Mouse (Mus musculus) MEL-GATA-1-ER (cell line): ENCODE measurements around the gene Olfr1201.

ENCODE experiments used
- DNase-seq: peaks from one replicate; pipeline ENCODE4 v3.0.0-alpha.2; 2012; ENCODE audit warnings: low read depth; ENCODE audit errors: extremely low read depth

Olfr1201 gene

DNA sequence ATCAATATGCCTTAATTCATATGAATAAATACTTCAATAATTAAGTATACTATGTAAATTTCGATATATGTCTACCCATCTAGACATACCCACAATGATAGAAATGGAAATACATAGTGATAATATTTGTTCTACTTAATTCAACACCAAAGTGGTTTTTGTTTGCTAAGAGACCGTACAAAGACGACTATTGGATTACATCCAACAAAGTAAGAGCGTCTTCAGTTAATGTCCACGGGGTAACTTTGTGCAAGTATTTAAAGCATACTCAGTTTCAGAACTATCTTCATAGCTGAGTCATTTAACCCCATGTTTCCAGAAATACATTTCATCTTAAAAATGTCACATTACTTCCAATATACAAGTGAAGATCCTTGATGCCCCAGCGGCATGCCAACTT lies at the start of gene Olfr1201:
Gene Olfr1201, plus strand, starts transcription at position 301 of the 400 bp plus-strand sequence.
- no peak for DNase-seq

- no peak for DNase-seq
Measured at GRCm38 (mm10) chr2:88743379-88743778, 49.5 kb upstream of the Olfr1201 start.

- DNase-seq, result no peak
Measured at GRCm38 (mm10) chr2:88751270-88751669, 41.6 kb upstream of the Olfr1201 start, which contains the start of gene Olfr1198. Gene Olfr1198, minus strand, starts transcription at chr2:88751370.

DNA sequence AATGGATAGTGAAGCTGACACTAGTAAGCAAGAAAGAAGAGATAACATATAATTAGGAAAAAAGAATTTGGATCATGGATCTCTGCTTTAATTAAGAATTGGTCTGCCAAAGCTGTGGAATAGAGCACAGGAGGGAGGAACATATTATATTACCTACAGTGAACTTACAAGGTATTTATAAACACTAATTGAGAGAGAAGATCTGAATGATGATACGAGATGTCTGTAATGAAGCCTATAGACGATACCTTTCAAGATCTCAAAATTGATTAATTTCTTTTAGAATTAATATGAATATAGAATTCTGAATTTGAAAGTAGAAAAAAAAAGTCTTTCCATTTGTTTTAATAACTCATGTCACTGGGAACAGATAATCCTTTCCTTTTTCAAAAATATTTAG lies 32.5 kb upstream of the Olfr1201 start, which contains the start of gene Olfr1199:
Gene Olfr1199, minus strand, starts transcription at position 101 of the 400 bp plus-strand sequence.
- no peak for DNase-seq

GRCm38 (mm10) chr2:88770388-88770787 lies 22.4 kb upstream of the Olfr1201 start, which contains the start of gene Olfr1200:
Gene Olfr1200, minus strand, starts transcription at chr2:88770488.
- DNase-seq, result no peak

DNA sequence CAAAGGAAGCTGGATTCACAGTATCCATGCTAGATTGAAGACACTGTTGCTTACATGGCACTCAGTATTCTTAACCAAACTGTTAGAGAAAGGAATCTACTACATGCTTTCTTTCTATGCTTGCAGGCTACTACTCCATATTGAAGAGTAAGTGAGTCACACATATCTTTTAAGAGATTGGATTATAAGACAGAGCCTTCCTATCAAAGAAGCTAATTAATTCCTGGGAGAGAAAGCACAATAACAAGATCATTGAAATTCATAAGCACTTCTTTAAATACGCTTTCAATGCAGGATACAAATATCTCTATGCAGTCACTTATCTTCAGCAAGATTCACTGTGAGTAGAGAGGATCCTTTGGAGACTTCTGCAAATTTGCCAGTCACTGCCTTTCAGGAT lies 21.4 kb downstream of the Olfr1201 start, which contains the start of gene Olfr1202:
Gene Olfr1202, plus strand, starts transcription at position 301 of the 400 bp plus-strand sequence.
- no peak for DNase-seq

GRCm38 (mm10) chr2:88829437-88829836 lies 36.6 kb downstream of the Olfr1201 start, which contains the start of gene Olfr1205:
Gene Olfr1205, plus strand, starts transcription at chr2:88829737.
- DNase-seq, result no peak

DNA sequence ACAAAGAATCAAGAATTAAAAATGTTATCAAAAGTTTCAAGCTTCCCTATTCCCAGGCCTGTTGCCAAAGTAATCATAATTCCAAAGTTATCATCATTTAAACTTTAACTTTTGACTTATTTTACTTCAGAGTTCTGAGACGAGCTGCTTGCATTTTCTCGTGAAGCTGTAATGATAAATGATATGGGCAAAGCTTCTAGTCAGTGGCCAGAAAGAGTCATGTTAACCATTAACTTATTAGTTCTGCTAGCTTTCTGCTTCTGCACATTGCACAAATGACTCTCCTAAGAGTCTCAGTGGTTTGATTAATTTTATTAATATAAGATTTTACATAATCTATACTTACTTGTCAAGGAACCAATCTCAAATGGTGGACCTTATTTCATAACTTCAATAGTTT lies 45.6 kb downstream of the Olfr1201 start:
- no peak for DNase-seq
